Mouse (Mus musculus) thymus, postnatal 4 days (tissue): ENCODE data around the gene Lmf1.

Experiments used
- DNase-seq: peaks from one replicate; pipeline ENCODE4 v3.0.0; 2021

Lmf1 gene

GRCm38 (mm10) chr17:25578920-25579319, at the start of gene Lmf1:
Gene Lmf1 (plus strand): TSS chr17:25579085.
- peak; percentile 99 for DNase-seq

- no peak for DNase-seq
Observed at GRCm38 (mm10) chr17:25530357-25531022, 48.4 kb upstream of the Lmf1 start.

- DNase-seq: no peak
Observed at GRCm38 (mm10) chr17:25538945-25539875, 39.7 kb upstream of the Lmf1 start.

DNA sequence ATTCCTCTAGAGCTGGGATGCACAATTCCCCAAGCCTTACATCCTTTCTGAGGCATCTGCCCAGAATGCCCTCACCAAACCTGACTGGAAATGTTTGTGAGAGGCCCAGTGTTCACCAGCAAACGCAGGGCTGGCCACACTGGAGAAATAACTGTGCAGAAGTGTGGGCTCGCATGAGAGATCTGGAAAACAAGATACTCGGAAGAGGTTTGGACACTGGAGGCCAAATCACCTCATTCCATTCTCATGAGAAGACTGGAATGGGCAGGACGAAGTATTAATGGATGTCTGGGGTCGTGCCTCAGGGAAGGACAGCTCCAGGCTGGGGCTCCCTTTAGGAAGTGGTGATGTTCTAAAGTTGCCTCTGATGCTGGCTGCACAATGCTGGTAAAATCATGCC, 38.2 kb upstream of the Lmf1 start:
- DNase-seq: no peak

GRCm38 (mm10) chr17:25541768-25542167, 37.1 kb upstream of the Lmf1 start:
- DNase-seq: no peak

GRCm38 (mm10) chr17:25547026-25547425, 31.9 kb upstream of the Lmf1 start:
- DNase-seq: no peak

DNA sequence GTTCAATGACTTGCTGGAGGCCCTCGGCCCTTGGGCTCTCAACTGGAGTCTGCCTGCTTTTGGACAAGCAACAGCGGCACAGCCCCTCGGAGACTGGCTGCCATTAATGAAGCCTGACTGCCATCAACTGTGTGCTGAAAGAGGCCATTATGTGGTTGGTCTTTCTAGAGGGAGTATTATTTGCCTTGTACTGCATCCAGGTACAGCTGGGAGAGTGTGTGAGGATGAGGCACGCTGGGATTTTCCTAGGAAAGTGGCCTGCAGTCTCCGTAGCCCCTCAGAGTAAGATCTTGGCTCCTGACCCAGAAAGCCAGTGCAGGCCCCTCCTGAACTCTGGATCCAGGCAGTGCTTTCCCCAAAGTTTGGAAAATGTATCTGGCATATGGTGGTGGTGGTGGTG, 28.9 kb upstream of the Lmf1 start:
- no peak for DNase-seq

GRCm38 (mm10) chr17:25551313-25551712, 27.6 kb upstream of the Lmf1 start:
- no peak for DNase-seq

- DNase-seq: no peak
Observed at GRCm38 (mm10) chr17:25555159-25555558, 23.7 kb upstream of the Lmf1 start.

DNA sequence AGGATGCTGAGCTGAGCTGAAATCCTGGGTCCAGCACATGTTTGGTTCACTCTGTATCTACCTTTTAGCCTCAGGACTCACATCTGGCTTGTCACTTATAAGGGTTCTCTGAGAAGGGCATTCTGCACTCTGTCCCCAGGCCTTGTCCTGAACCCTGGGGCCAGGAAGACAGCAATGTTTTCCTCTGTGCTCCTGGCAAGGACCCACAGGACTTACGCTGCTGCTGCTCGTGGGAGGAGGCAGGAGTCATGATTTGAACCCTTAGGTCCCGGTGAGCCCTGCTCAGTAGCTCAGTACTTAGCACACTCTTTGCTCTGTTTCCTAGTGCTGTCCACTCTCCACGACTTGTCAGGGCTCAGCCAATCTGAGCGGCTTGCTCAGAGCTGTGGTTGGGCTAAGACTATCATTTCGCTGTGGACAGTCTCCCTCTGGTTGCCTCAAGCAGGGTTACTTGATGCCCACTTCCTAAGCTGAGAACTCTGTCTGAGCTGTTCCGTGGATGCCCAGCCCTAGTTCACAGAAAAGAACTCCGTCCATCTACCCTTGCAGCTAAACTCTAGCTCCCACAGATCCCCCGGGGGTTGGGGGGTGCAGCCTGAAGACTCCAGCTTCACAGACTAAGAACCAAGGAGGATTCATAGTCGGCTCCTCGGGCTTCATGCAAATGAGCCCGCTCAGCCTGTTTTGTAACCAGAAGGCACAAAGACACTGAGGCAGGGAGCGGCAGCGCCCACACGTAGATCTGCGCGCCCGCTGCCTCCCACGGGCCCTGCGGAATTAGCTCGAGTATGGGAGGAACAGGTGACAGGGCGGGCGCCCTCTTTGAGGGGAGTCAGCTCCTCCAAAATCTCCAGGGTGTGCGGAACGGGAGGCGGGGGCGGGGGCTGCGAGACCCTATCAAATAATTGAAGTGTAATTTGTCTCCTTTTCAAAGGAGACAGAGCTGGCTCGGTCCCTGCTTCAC, 22.9 kb upstream of the Lmf1 start:
- DNase-seq: no peak

- DNase-seq: no peak
Observed at GRCm38 (mm10) chr17:25556630-25557354, 22.1 kb upstream of the Lmf1 start.

- no peak for DNase-seq
Observed at GRCm38 (mm10) chr17:25559634-25560033, 19.3 kb upstream of the Lmf1 start.

DNA sequence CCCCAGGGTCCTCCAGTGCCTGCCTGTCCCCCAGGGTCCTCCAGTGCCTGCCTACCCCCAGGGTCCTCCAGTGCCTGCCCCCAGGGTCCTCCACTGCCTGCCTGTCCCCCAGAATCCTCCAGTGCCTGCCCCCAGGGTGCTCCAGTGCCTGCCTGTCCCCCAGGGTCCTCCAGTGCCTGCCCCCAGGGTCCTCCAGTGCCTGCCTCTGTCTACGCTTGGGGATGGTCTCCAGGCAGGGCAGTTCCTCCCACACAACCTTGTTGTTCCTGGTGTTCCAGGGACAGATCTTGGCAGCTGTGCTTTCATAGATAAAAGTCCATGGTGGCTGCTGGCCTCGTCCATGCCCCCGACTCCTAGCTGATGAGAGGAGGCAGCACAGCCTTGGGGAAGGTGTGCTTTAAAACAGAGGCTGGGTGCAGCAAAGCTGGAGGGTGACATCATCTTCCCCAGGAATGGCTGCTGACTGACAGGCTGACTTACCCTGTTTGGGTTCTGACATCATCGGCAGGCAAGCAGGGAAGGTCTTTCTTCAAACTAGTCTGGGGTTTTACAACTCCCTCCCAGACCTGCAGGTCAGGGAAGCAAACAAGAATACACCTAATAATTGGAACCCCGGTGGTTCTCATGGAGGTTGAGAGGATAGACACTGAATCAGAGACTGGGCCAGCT, 18.2 kb upstream of the Lmf1 start:
- no peak for DNase-seq

GRCm38 (mm10) chr17:25561223-25562028, 17.5 kb upstream of the Lmf1 start:
- no peak for DNase-seq

DNA sequence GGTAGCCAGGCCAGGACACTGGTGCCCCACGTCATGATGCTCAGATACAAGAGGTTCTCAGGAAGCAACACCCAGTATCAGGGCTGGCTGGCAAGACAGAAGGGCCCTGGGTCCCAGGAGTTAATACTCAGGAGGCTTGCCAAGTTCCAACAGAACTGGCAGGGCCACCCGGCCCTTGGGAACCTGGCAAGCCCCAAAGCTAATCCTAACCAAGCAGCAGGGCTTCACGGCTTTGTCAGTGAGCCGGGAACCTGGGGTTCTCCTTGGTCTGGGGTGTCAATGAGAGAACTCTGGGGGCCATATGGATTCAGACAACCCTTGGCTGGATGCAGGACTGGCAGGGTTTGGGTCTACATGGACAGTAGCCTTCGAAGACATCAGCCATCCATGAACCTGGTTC, 14.4 kb upstream of the Lmf1 start:
- DNase-seq: no peak

GRCm38 (mm10) chr17:25565244-25565643, 13.6 kb upstream of the Lmf1 start:
- DNase-seq: no peak

- DNase-seq: no peak
Observed at GRCm38 (mm10) chr17:25565860-25566600, 12.9 kb upstream of the Lmf1 start.

- DNase-seq: no peak
Observed at GRCm38 (mm10) chr17:25567261-25567660, 11.6 kb upstream of the Lmf1 start.

- DNase-seq: peak; percentile 85
Observed at GRCm38 (mm10) chr17:25567745-25568144, 11.1 kb upstream of the Lmf1 start.

DNA sequence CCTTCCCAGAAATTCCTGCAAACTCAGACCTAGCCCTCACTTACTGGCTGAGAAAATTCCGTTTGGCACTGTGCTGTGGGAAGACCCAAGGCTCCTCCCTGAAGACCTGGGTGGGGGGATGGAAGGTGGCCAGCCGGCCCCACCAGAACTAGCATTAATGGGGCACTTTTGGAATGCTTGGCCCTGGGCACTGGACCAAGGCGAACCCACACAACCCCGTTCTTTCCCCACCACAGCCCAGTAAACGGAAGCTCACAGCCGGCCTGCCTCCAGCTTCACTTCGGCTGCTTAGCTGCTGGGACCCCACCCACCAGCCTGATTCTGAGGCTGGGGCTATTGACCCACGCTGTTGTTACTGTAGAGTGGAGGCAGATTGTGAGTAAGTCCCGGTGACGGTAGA, 10.7 kb upstream of the Lmf1 start:
- DNase-seq: no peak
